Mouse (Mus musculus): ENCODE data around the gene Eaf2. TPM values are rescaled to one million over a fixed set of nuclear protein-coding genes. Genes with fewer than 3 reads are reported as not detected.

The Eaf2 gene
- polyA plus RNA-seq, 2 experiments: 2.4 to 6.8 TPM

GRCm38 (mm10) chr16:36893317-36893716, 18.5 kb upstream of the Eaf2 start:
- Histone ChIP-seq H3K9ac (ENCODE audit: low read depth, low read length, severe bottlenecking) (no peak overlapping the region), H3K27ac (replicated peaks; ENCODE audit: low read depth, low read length) (no peak overlapping the region), H3K9me3 (ENCODE audit: control insufficient read depth, low read length) (no peaks in the 10 kb centered on the region), H3K4me3 (replicated peaks; ENCODE audit: low read length) (no peak overlapping the region), H3K36me3 (ENCODE audit: control insufficient read depth, insufficient read depth, low read length) (peaks cover 83% of the 10 kb centered on the region), H3K4me2 (replicated peaks; ENCODE audit: low read depth, low read length, severe bottlenecking) (no peak overlapping the region), H3K27me3 (ENCODE audit: control insufficient read depth, insufficient read depth, low read length) (no peaks in the 10 kb centered on the region), H3K4me1 (ENCODE audit: control insufficient read depth, insufficient read depth, low read length) (no peaks in the 10 kb centered on the region)
- DNase-seq (ENCODE audit: low spot score): no peak
- ATAC-seq (ENCODE audit: low FRiP score, low read depth): no peak
- WGBS: 94% methylated on average over 10 of the region's 10 CpGs
- TF ChIP-seq POLR2A (IDR thresholded peaks at IDR 0.05; ENCODE audit: borderline replicate concordance, extremely low read depth, insufficient read depth, insufficient read length): no peak

- no peak overlapping the region for H3K4me2 ChIP-seq (replicated peaks; ENCODE audit: low read depth, low read length, severe bottlenecking)
- no peak overlapping the region for H3K9ac ChIP-seq (ENCODE audit: low read depth, low read length, severe bottlenecking)
- WGBS: 87% methylated on average over 4 of the region's 4 CpGs
- H3K27me3 ChIP-seq (ENCODE audit: control insufficient read depth, insufficient read depth, low read length): no peaks in the 10 kb centered on the region
- no peaks in the 10 kb centered on the region for H3K4me1 ChIP-seq (ENCODE audit: control insufficient read depth, insufficient read depth, low read length)
- no peak overlapping the region for H3K27ac ChIP-seq (replicated peaks; ENCODE audit: low read depth, low read length)
- H3K36me3 ChIP-seq (ENCODE audit: control insufficient read depth, insufficient read depth, low read length): peaks cover 83% of the 10 kb centered on the region
- H3K9me3 ChIP-seq (ENCODE audit: control insufficient read depth, low read length): no peaks in the 10 kb centered on the region
- DNase-seq (ENCODE audit: low spot score): no peak
- H3K4me3 ChIP-seq (replicated peaks; ENCODE audit: low read length): no peak overlapping the region
- no peak for TF ChIP-seq POLR2A (IDR thresholded peaks at IDR 0.05; ENCODE audit: borderline replicate concordance, extremely low read depth, insufficient read depth, insufficient read length)
- ATAC-seq (ENCODE audit: low FRiP score, low read depth): no peak
Observed at GRCm38 (mm10) chr16:36891415-36891814, 16.6 kb upstream of the Eaf2 start.

- no peak for TF ChIP-seq POLR2A (IDR thresholded peaks at IDR 0.05; ENCODE audit: borderline replicate concordance, extremely low read depth, insufficient read depth, insufficient read length)
- H3K36me3 ChIP-seq (ENCODE audit: control insufficient read depth, insufficient read depth, low read length): peaks cover 84% of the 10 kb centered on the region
Observed at GRCm38 (mm10) chr16:36890559-36890958, 15.8 kb upstream of the Eaf2 start.

GRCm38 (mm10) chr16:36887546-36887945, 12.7 kb upstream of the Eaf2 start:
- ATAC-seq (ENCODE audit: low FRiP score, low read depth): no peak
- H3K36me3 ChIP-seq (ENCODE audit: control insufficient read depth, insufficient read depth, low read length): peaks cover 69% of the 10 kb centered on the region
- no peaks in the 10 kb centered on the region for H3K4me1 ChIP-seq (ENCODE audit: control insufficient read depth, insufficient read depth, low read length)
- no peak overlapping the region for H3K4me2 ChIP-seq (replicated peaks; ENCODE audit: low read depth, low read length, severe bottlenecking)
- no peak overlapping the region for H3K27ac ChIP-seq (replicated peaks; ENCODE audit: low read depth, low read length)
- DNase-seq (ENCODE audit: low spot score): no peak
- TF ChIP-seq POLR2A (IDR thresholded peaks at IDR 0.05; ENCODE audit: borderline replicate concordance, extremely low read depth, insufficient read depth, insufficient read length): no peak
- 70% methylated on average over 5 of the region's 5 CpGs for WGBS
- no peaks in the 10 kb centered on the region for H3K27me3 ChIP-seq (ENCODE audit: control insufficient read depth, insufficient read depth, low read length)
- H3K9me3 ChIP-seq (ENCODE audit: control insufficient read depth, low read length): no peaks in the 10 kb centered on the region
- H3K4me3 ChIP-seq (replicated peaks; ENCODE audit: low read length): no peak overlapping the region
- no peak overlapping the region for H3K9ac ChIP-seq (ENCODE audit: low read depth, low read length, severe bottlenecking)

More at GRCm38 (mm10) chr16:36890559-36890958, 15.8 kb upstream of the Eaf2 start:
- no peaks in the 10 kb centered on the region for H3K9me3 ChIP-seq (ENCODE audit: control insufficient read depth, low read length)
- no peaks in the 10 kb centered on the region for H3K27me3 ChIP-seq (ENCODE audit: control insufficient read depth, insufficient read depth, low read length)
- DNase-seq (ENCODE audit: low spot score) (no peak), ATAC-seq (ENCODE audit: low FRiP score, low read depth) (no peak)
- H3K4me3 ChIP-seq (replicated peaks; ENCODE audit: low read length): no peak overlapping the region
- H3K4me1 ChIP-seq (ENCODE audit: control insufficient read depth, insufficient read depth, low read length): no peaks in the 10 kb centered on the region
- H3K27ac ChIP-seq (replicated peaks; ENCODE audit: low read depth, low read length): no peak overlapping the region
- no peak overlapping the region for H3K4me2 ChIP-seq (replicated peaks; ENCODE audit: low read depth, low read length, severe bottlenecking)
- WGBS: 90% methylated on average over 3 of the region's 3 CpGs
- H3K9ac ChIP-seq (ENCODE audit: low read depth, low read length, severe bottlenecking): no peak overlapping the region

- Histone ChIP-seq H3K4me1 (ENCODE audit: control insufficient read depth, insufficient read depth, low read length) (no peaks in the 10 kb centered on the region), H3K9me3 (ENCODE audit: control insufficient read depth, low read length) (no peaks in the 10 kb centered on the region), H3K27me3 (ENCODE audit: control insufficient read depth, insufficient read depth, low read length) (no peaks in the 10 kb centered on the region), H3K9ac (ENCODE audit: low read depth, low read length, severe bottlenecking) (no peak overlapping the region), H3K36me3 (ENCODE audit: control insufficient read depth, insufficient read depth, low read length) (peaks cover 54% of the 10 kb centered on the region), H3K27ac (replicated peaks; ENCODE audit: low read depth, low read length) (no peak overlapping the region), H3K4me3 (replicated peaks; ENCODE audit: low read length) (no peak overlapping the region), H3K4me2 (replicated peaks; ENCODE audit: low read depth, low read length, severe bottlenecking) (no peak overlapping the region)
- ATAC-seq (ENCODE audit: low FRiP score, low read depth): no peak
- no peak for DNase-seq (ENCODE audit: low spot score)
- TF ChIP-seq POLR2A (IDR thresholded peaks at IDR 0.05; ENCODE audit: borderline replicate concordance, extremely low read depth, insufficient read depth, insufficient read length): no peak
- WGBS: 96% methylated on average over 11 of the region's 11 CpGs
Observed at GRCm38 (mm10) chr16:36885912-36886311, 11.1 kb upstream of the Eaf2 start.

GRCm38 (mm10) chr16:36884881-36885280, 10.1 kb upstream of the Eaf2 start:
- TF ChIP-seq POLR2A (IDR thresholded peaks at IDR 0.05; ENCODE audit: borderline replicate concordance, extremely low read depth, insufficient read depth, insufficient read length): no peak

More at GRCm38 (mm10) chr16:36884881-36885280, 10.1 kb upstream of the Eaf2 start:
- Histone ChIP-seq H3K36me3 (ENCODE audit: control insufficient read depth, insufficient read depth, low read length) (peaks cover 46% of the 10 kb centered on the region), H3K4me1 (ENCODE audit: control insufficient read depth, insufficient read depth, low read length) (0 out of 2 replicates have a peak, but pooled peaks cover under 1% of the 10 kb centered on the region), H3K4me2 (replicated peaks; ENCODE audit: low read depth, low read length, severe bottlenecking) (no peak overlapping the region), H3K9ac (ENCODE audit: low read depth, low read length, severe bottlenecking) (no peak overlapping the region), H3K27me3 (ENCODE audit: control insufficient read depth, insufficient read depth, low read length) (no peaks in the 10 kb centered on the region), H3K27ac (replicated peaks; ENCODE audit: low read depth, low read length) (no peak overlapping the region), H3K4me3 (replicated peaks; ENCODE audit: low read length) (no peak overlapping the region), H3K9me3 (ENCODE audit: control insufficient read depth, low read length) (no peaks in the 10 kb centered on the region)
- WGBS: 83% methylated on average over 4 of the region's 4 CpGs
- DNase-seq (ENCODE audit: low spot score): no peak
- ATAC-seq (ENCODE audit: low FRiP score, low read depth): no peak

Measured in limb, embryonic 14.5 days (tissue).